Mouse (Mus musculus) MN1 (cell line): ENCODE measurements around the gene Notum.

ENCODE experiments used
- DNase-seq: peaks from one replicate; pipeline ENCODE4 v3.0.0-alpha.2; 2016; ENCODE audit warnings: low spot score

Notum gene

DNA sequence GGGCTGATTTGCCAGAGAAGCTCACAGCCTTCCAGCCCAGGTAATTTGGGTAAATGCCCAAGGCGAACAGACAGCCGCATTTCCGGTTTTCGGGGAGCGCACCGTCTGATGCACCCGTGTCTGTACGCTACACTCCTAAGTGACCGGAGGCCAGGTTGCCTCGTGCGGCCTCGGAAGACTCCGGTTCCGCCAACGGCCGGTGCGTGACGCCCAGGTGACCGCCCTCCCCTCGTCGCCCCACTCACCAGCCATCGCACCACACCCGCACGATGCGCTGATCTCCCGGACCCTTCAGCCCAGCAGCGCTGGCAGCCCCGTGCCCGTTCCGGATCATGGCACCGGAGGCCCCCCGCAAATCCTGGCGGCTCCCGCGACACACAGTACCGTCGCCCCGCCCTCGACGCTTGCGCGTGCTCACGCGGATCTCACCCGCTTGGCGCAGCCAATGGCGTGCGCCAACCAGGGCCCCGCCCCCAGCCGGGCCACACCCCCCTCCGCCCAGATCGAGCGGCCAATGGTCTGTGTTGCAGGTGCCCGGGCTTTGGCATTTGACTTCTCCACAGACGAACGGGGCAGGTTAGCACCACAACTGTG is 43.4 kb downstream of the Notum start, which contains the start of gene Pcyt2:
Pcyt2 (minus strand) TSS at position 418 of the 594 bp plus-strand sequence.
- peak; percentile 94 for DNase-seq

DNA sequence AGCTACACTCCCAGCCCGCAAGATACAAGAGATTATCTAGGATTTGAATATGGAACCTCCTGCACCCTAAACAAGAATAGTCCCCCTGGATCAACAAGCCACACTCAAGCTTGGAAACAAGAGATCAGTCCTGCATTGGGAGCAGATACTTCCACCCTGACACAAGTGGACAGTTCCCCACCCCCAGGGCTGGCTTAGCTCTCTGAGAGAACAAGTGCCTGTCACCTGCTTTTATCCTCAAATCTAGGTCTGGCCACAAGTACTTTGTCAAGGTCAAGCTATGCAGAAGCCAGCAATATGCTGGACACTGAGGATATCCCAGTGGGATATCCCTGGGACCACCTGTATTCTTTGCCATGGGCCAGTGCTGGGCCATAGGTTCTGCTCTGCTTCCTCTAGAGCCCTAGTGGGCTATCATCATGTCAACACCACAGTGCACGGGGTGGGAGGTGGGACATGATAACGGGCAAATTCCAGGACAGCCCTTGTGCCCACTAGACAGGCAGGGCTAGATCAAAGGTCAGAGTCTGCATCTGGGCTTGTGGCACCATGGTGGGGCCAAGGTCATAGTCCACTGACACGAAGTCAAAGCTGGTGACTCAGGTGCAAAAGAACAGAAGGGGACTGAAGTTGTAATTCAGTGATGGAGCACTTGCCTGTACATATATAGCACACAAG is 44.2 kb downstream of the Notum start:
- DNase-seq, result no peak

DNA sequence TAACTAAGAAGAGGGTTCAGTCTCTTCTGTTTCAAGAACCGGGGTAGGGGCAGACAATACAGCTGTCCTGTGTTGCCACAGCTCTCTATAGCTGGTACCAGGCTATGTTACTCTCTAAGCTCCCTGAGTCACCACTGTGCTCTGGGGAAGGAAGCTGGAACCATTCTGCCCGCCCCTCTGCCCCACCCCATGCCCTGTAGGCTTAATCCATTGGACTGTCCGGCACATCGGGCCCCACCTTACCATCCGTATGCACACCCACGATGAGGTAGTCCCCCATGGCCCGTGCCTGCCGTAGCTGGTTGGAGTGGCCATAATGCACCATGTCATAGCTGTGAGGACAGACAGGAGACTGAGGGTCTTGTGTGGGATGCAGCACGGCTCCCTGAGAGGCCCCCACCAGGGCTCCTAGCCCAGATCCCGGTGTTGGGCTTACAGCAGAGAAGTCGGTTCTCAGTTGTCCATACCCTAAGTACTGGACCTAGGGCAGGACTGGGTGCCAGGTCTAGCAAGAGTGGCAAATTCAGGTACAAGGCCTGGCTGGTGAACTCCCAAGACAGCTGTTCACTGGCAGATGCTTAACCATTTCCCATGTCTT is 45.3 kb downstream of the Notum start:
- DNase-seq, result peak; percentile 48

DNA sequence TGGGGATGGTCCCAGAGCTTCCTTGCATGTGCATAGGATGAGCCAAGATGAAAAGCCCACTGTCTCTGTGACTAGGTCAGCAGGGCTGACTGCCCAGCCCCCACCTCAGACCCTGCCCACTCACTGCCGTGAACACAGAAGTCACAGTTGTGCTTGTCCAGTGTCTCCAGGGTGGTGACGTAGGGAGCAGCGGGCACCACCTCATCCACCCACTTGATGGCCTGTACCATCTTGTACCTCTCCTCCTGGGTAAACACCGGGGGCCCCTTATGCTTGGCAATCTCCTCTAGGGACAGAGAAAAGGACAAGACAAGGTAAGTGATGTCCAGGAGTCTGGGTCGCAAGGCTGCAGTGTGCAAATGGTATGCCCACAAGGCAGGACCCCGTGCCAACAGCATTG is 45.8 kb downstream of the Notum start:
- no peak for DNase-seq

DNA sequence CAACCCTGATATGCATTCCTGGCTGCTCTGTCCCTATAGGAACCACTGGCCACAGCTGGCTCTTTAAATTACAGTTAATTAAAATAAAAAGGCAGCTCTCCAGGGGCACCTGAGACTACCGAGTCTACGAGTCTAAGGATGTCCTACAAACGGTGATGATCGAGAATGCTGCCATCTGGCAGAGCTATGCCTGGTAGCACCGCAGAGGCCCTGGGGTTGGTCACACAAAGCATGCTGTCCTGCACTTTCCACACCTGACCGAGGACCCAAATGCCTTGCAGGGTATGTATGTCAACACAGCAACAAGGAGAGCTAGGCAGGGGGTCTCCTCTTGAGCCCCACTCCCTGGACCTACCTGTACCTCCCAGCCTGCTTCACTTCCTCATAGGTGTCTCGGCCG is 47.0 kb downstream of the Notum start:
- no peak for DNase-seq

DNA sequence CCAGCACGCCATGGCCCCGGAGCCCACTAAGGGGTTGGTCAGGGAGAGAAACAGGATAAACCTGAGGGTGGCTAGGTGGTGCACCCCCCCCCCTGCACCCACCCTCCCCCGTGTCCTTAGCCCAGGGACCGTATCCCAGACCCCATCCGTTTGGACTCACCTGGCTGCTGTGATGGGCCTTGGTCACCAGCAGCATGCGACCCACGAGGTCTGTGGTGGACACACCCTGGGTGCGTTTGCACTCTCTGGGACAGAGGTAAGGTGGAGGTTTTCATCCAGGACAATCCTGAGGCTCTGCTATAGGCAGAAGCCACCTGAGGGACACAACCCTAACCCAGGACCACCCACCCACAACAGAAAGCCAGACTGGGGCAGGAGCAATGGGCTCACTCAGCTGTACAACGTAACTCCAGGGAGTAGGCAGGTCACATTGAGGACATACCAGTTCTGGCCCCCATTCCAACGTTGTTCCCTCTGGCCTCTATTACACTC is 47.4 kb downstream of the Notum start:
- no peak for DNase-seq

DNA sequence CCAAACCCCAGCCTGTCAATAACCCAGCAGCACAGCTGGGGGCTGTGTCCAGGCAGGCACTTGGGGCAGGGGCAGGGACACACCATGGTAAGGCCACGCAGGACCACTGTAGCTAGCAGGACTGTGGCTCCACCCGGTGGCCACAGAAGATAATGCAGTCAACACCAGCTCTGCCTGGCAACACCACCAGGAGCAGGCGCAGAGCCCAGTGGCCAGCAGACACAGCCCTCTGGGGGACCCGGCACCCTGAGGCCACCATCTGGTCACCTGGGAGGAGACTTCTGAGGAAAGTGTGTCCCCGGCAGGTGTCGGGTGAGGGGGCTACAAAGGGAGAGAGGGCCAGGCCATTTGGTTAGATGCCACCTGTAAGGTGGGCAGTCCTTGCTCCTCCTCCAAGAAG is 48.2 kb downstream of the Notum start:
- peak; percentile 68 for DNase-seq

DNA sequence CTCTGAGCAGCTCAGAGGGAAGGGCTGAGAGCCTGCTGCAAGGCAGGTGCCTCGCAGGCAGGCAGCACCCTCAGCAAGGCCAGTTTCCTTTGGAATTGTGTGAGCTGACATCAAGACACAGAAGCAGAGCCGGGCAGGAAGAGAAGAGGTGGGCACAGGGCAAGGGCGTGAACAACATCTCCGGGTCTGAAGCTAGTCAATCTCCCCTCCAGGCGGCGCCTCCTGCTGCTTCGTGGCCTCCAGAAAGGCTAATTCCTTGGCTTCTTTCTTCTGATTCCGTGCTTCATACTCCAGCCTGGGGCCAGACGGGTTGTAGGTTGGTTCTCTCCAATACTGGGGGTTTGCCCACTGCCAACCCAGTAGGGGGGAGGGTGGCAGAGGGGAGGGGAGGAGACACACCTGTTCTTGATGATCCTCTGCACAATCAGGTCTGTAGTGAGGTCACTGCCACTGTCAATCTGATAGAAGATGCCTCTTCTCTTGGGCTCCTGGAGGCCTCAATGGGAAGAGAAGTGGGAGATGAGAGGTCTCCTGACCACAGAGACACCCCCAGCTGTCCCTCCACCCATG is 50.4 kb downstream of the Notum start:
- no peak for DNase-seq

DNA sequence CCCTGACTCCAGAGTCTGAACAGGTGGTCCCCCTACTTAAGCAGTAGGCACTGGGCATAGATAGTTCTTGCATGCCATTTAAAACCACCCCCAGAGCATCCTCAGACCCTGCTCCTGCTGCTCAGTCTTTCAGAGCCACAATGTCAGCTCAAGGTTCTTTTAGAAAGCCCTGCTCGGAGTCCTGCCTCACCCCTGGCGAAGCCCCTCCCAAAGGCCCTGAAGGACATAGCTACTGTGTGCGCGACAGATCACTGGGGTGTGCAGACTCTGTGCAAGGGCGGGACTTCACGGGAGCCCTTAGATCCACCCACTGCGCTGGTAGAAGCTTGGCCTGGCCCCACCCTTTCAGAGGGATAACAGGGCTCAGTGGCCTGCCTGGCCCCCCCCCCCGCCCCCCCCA is 51.7 kb downstream of the Notum start:
- DNase-seq, result no peak

DNA sequence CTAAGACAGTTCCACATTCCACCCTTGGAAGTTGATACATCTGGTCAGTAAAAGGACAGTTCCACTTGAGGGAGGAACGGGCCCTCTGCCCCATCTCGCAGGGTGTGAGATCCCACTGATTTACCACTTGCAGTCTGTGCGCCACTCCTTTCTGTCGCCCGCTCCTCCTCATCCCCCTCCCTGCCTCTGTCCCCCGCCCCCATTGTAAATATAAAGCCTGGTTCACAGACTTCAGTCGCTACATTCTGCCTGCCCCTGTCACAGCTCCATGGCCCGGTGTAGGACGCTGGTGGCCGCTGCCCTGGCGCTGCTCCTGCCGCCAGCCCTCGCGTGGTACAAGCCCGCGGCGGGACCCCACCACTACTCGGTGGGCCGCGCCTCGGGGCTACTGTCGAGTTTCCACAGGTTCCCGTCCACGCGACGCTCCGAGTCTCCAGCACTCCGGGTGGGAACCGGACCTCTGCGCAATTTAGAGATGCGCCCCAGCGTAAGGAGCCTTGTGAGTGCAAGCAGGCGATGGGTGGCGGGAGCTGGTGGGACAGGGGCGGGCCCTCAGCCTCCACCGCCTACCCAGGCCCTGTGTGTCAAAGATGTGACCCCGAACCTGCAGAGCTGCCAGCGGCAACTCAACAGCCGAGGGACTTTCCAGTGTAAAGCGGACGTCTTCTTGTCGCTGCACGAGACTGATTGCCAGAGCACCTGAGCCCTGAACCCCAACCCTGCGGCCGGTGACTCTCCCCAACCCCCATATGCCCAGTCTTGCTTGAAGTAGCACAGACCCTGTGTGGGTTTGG is 52.5 kb downstream of the Notum start, which contains the start of gene Npb:
Npb (plus strand) TSS at position 237 of the 794 bp plus-strand sequence.
- no peak for DNase-seq

DNA sequence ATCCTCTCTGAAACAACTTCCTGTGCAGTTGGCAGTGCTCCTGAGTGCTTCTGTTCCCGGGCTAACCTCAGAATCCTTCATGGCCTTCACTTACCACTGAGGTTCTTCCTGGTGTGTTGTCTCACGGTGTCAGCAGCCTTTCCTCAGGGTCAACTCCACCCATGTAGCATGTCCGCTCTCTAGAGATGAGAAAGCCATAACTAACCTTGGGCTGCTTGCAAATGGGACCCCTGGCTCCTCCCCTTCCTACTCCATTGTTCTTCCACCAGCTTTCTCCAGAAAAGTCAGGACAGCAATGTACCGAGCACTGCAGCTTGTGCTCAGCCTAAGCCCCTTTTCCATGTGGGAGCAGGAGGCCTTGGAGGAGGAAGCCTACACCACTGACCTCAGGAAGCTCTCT is 54.2 kb downstream of the Notum start:
- no peak for DNase-seq

DNA sequence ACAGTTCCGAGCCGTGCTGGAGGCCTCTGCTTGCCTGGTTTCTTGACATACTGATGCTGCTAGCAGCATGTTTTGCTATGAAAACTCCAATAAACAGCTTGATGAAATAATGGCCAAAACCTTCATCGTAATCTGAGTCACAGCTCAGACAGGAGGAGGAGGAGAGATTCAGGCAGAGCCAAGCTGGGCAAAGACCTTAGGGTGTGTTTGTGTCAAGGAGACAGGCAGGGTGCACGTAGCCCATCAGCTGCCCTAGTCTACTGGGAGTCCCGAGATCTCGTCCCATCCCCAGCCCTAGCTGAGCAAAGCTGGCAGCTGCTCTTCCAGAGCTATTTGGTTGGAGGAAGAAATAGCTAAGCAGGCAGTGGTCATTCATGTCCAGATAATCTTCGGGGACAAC is 55.3 kb downstream of the Notum start:
- DNase-seq, result no peak
